Mouse (Mus musculus): ENCODE data around the gene Nxpe4.
"Not testable (repeated sequence)": the region's sequence is repeated elsewhere in the genome, so short reads cannot be mapped to it uniquely, and the experiment has no call there.

Gene Nxpe4

DNA sequence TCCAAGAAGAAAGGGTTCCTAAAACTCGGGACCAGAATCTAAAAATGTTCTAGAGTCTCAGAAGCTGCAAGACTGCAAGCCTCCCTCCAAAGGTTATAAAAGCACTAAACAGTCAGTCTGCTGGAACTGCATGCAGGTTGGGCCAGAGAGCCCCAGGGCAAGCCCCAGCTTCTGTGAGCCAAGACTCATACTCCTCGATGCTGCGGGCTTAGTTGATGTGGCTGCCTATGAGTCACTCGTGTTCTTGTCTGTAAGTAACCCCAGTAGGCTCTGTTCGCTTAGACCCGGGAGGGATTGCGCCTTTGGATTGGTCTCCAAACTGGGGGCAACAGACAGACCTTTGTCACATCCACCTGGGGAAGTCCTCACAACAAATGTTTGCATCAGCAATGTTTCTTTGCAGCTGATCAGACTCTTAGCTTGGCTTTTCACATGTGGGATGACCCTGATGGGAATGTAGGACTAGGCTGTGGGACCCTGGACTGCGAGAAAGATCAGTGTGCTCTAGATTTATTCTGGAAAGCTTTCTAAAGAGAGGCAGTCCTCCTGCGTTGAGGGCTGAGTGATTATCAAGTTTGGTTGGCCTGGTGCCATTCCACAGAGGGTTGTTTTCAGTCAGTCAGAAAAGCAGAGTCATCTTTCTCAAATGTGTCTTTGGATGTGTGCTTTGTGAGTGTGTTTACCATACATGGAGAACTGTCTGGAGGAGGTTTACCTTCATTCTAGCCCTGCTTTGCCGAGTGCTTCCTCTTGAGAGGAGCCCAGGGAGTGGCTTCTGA is 245.9 kb downstream of the Nxpe4 start:
- no peak for DNase-seq (ENCODE audit: low spot score in 2 of 2)

- DNase-seq (ENCODE audit: low spot score in 2 of 2), result no peak
Observed at GRCm38 (mm10) chr9:48410217-48411035, 248.6 kb downstream of the Nxpe4 start.

DNA sequence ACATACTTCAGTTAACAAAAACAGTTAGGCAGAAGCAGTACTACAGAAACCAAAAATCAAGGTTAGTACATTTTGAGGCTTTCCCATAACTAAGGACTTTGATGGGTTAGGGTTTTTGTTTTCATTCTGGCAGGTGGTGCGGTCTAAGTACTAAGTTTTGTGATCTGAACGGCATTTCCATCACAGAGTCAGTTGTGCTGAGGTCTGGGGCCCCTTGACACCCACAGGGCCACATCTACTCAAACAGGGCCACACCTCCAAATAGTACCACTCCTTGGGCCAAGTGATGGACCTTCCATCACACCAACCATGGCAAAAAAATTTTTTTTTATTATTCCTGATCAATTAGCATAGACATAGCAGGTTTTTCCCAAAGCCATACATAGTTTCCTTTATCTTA is 251.8 kb downstream of the Nxpe4 start:
- DNase-seq (ENCODE audit: low spot score in 2 of 2), result peak in 1 of 2 experiments; percentile 23

DNA sequence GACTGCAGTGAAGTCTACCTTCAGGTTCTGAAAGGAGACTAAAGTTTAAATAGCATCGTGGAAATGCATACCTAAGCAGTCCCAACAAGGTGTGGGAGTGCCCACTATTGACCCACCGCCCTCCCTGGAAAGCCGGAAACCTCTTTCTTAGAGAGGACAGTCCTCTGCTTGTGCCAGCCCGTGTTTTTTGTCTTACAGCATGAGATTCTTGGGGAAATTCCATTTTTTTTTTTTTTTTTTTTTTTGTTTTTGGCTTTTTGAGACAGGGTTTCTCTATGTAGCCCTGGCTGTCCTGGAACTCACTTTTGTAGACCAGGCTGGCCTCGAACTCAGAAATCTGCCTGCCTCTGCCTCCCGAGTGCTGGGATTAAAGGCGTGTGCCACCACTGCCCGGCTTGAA is 255.5 kb downstream of the Nxpe4 start:
- not testable (repeated sequence) for DNase-seq (ENCODE audit: low spot score in 2 of 2)

DNA sequence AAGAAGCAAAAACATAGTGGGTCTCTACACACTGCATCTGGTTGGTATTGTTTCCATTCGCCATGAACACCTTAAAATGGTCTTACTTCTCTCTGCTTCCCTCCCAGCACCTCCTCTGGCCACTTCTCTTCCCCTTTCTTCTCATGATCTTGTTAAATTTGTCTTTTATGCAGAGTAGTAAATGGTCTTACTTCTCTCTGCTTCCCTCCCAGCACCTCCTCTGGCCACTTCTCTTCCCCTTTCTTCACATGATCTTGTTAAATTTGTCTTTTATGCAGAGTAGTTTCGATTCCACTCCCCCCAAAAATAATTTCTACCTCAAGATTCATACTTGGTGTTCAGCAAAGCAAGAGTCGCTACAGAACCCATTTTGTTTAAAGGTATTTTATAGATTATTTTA is 256.2 kb downstream of the Nxpe4 start:
- DNase-seq (ENCODE audit: low spot score in 2 of 2), result no peak

DNA sequence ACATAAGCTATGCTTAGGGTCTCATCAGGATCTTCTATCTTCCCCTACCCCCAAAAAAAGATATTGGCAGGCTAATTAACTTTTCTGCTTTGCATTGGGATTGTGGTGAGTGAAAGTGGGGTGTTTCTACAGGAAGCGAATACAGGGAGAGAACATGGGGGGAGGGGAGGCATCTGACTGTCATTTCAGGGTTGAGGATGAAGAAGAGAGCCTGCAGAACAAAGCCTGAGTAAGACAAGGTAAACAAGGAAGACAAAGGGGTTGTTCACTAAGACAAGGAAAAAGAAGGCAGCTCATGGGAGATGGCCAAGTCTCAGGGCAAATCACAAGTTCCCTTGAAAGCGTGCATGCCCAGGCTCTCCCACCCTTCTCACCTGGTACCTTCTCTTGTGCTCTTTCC is 256.6 kb downstream of the Nxpe4 start:
- peak in 1 of 2 experiments; percentile 20 for DNase-seq (ENCODE audit: low spot score in 2 of 2)

GRCm38 (mm10) chr9:48418829-48419228 is 257.0 kb downstream of the Nxpe4 start:
- no peak for DNase-seq (ENCODE audit: low spot score in 2 of 2)

- no peak for DNase-seq (ENCODE audit: low spot score in 2 of 2)
Observed at GRCm38 (mm10) chr9:48420437-48420836, 258.6 kb downstream of the Nxpe4 start.

DNA sequence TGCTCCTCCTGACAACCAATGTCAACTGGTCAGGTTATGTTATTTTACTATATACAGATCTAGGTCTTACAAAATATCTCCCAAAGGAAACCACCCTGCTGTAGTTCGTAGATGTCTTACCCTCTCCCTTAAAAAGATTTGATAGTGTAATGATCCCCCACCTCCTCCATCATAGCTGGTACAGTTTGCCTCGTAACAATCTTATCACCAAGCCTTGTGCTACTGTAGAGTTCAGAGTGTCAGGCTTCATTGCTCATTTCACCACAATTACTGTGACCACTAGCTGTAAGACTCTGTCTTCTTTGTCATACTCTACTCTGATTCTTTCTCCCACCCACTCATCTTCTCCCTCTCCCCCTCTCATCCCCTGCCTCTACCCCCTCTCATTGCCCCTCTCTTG is 259.2 kb downstream of the Nxpe4 start:
- DNase-seq (ENCODE audit: low spot score in 2 of 2), result no peak

GRCm38 (mm10) chr9:48421561-48421960 is 259.7 kb downstream of the Nxpe4 start:
- no peak for DNase-seq (ENCODE audit: low spot score in 2 of 2)

- no peak for DNase-seq (ENCODE audit: low spot score in 2 of 2)
Observed at GRCm38 (mm10) chr9:48422382-48422781, 260.6 kb downstream of the Nxpe4 start.

GRCm38 (mm10) chr9:48423256-48423655 is 261.4 kb downstream of the Nxpe4 start:
- no peak for DNase-seq (ENCODE audit: low spot score in 2 of 2)

DNA sequence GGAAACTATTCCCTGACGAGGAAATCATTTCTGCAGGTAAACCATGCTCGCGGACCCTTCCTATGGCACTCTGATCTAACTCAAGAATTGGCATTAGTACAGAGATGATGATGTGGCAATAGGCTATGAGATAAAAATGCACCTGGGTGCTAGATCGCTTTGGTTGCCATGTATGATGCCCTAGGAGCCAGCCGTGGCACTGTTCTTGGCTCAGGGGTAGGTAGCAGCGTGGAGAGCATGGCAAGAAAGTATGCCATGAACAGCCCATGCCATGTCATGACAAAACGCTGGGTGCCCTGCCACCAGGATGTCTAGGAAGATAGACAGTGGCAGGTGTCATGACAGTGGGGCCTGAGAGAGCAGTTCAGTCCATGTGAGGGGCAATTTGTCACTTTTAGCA is 265.4 kb downstream of the Nxpe4 start:
- no peak for DNase-seq (ENCODE audit: low spot score in 2 of 2)

GRCm38 (mm10) chr9:48432449-48432848 is 270.6 kb downstream of the Nxpe4 start:
- DNase-seq (ENCODE audit: low spot score in 2 of 2), result no peak

- no peak for DNase-seq (ENCODE audit: low spot score in 2 of 2)
Observed at GRCm38 (mm10) chr9:48443873-48444272, 282.1 kb downstream of the Nxpe4 start.

GRCm38 (mm10) chr9:48444821-48445220 is 283.0 kb downstream of the Nxpe4 start:
- no peak for DNase-seq (ENCODE audit: low spot score in 2 of 2)

- peak in 1 of 2 experiments; percentile 56 for DNase-seq (ENCODE audit: low spot score in 2 of 2)
Observed at GRCm38 (mm10) chr9:48447783-48448209, 286.0 kb downstream of the Nxpe4 start.

Measured in thymus, postnatal 10 days (tissue).